Mouse (Mus musculus): Measurements from ENCODE around the gene Ascc2. TPM values are rescaled to one million over a fixed set of nuclear protein-coding genes. Genes with fewer than 3 reads are reported as not detected.

Ascc2 gene
- polyA plus RNA-seq (2011; ENCODE audit: insufficient read depth, insufficient read length, low read depth, missing spikeins) = 33.4 and 35.7 TPM in 2 replicates

GRCm38 (mm10) chr11:4637534-4638234 is at the start of gene Ascc2:
Ascc2 (plus strand) TSS chr11:4637747.
- Histone ChIP-seq H3K9ac (ENCODE audit: low read depth, poor library complexity, severe bottlenecking) (peak within 1 kb of the TSS; percentile 77), H3K36me3 (ENCODE audit: control insufficient read depth, insufficient read depth, low read length, poor library complexity, severe bottlenecking) (0 out of 2 replicates have a peak, but pooled peaks cover 2% of the 10 kb centered on the region), H3K27ac (ENCODE audit: insufficient read depth, low read length) (peak within 1 kb of the TSS; percentile 91), H3K27me3 (ENCODE audit: control insufficient read depth, insufficient read depth, low read length, poor library complexity, severe bottlenecking) (no peaks in the 10 kb centered on the region), H3K9me3 (replicated peaks; ENCODE audit: control insufficient read depth, insufficient read depth, low read length, poor library complexity, severe bottlenecking) (no peaks in the 10 kb centered on the region), H3K4me1 (ENCODE audit: control insufficient read depth, insufficient read depth, low read length) (peaks cover 1% of the 10 kb centered on the region), H3K4me3 (ENCODE audit: low read depth, low read length) (peak within 1 kb of the TSS; percentile 71)
- peak; percentile 75 for TF ChIP-seq POLR2A (IDR thresholded peaks at IDR 0.05; ENCODE audit: insufficient read depth, low read length)
- no peak for TF ChIP-seq CTCF (IDR thresholded peaks at IDR 0.05; ENCODE audit: low read depth, low read length)
- TF ChIP-seq EP300 (IDR thresholded peaks at IDR 0.05; ENCODE audit: insufficient read depth, low read depth, low read length) = 0 out of 2 replicates have a peak, but pooled peaks have one; percentile 44

GRCm38 (mm10) chr11:4591811-4592210 is 45.7 kb upstream of the Ascc2 start:
- Histone ChIP-seq H3K4me1 (ENCODE audit: control insufficient read depth, insufficient read depth, low read length) (no peaks in the 10 kb centered on the region), H3K9ac (ENCODE audit: low read depth, poor library complexity, severe bottlenecking) (no peak overlapping the region), H3K36me3 (ENCODE audit: control insufficient read depth, insufficient read depth, low read length, poor library complexity, severe bottlenecking) (no peaks in the 10 kb centered on the region), H3K27ac (ENCODE audit: insufficient read depth, low read length) (no peak overlapping the region), H3K9me3 (replicated peaks; ENCODE audit: control insufficient read depth, insufficient read depth, low read length, poor library complexity, severe bottlenecking) (no peaks in the 10 kb centered on the region), H3K27me3 (ENCODE audit: control insufficient read depth, insufficient read depth, low read length, poor library complexity, severe bottlenecking) (no peaks in the 10 kb centered on the region), H3K4me3 (ENCODE audit: low read depth, low read length) (no peak overlapping the region)
- TF ChIP-seq EP300 (IDR thresholded peaks at IDR 0.05; ENCODE audit: insufficient read depth, low read depth, low read length) (no peak), CTCF (IDR thresholded peaks at IDR 0.05; ENCODE audit: low read depth, low read length) (no peak), POLR2A (IDR thresholded peaks at IDR 0.05; ENCODE audit: insufficient read depth, low read length) (no peak)

- Histone ChIP-seq H3K4me3 (ENCODE audit: low read depth, low read length) (no peak overlapping the region), H3K4me1 (ENCODE audit: control insufficient read depth, insufficient read depth, low read length) (no peaks in the 10 kb centered on the region), H3K9ac (ENCODE audit: low read depth, poor library complexity, severe bottlenecking) (peak overlapping the region; percentile 99), H3K27me3 (ENCODE audit: control insufficient read depth, insufficient read depth, low read length, poor library complexity, severe bottlenecking) (no peaks in the 10 kb centered on the region), H3K36me3 (ENCODE audit: control insufficient read depth, insufficient read depth, low read length, poor library complexity, severe bottlenecking) (no peaks in the 10 kb centered on the region), H3K9me3 (replicated peaks; ENCODE audit: control insufficient read depth, insufficient read depth, low read length, poor library complexity, severe bottlenecking) (no peaks in the 10 kb centered on the region), H3K27ac (ENCODE audit: insufficient read depth, low read length) (no peak overlapping the region)
- no peak for TF ChIP-seq EP300 (IDR thresholded peaks at IDR 0.05; ENCODE audit: insufficient read depth, low read depth, low read length)
- no peak for TF ChIP-seq CTCF (IDR thresholded peaks at IDR 0.05; ENCODE audit: low read depth, low read length)
- TF ChIP-seq POLR2A (IDR thresholded peaks at IDR 0.05; ENCODE audit: insufficient read depth, low read length) = no peak
Measured at GRCm38 (mm10) chr11:4593491-4593848, 44.1 kb upstream of the Ascc2 start.

GRCm38 (mm10) chr11:4593849-4594607 is 43.5 kb upstream of the Ascc2 start:
- TF ChIP-seq POLR2A (IDR thresholded peaks at IDR 0.05; ENCODE audit: insufficient read depth, low read length) (no peak), CTCF (IDR thresholded peaks at IDR 0.05; ENCODE audit: low read depth, low read length) (no peak), EP300 (IDR thresholded peaks at IDR 0.05; ENCODE audit: insufficient read depth, low read depth, low read length) (no peak)

GRCm38 (mm10) chr11:4594608-4595500 is 42.7 kb upstream of the Ascc2 start, which contains the start of gene Mtmr3:
Mtmr3 (minus strand) TSS chr11:4594863.
- Histone ChIP-seq H3K36me3 (ENCODE audit: control insufficient read depth, insufficient read depth, low read length, poor library complexity, severe bottlenecking) (no peaks in the 10 kb centered on the region), H3K9ac (ENCODE audit: low read depth, poor library complexity, severe bottlenecking) (peak within 1 kb of the TSS; percentile 99), H3K9me3 (replicated peaks; ENCODE audit: control insufficient read depth, insufficient read depth, low read length, poor library complexity, severe bottlenecking) (no peaks in the 10 kb centered on the region), H3K27me3 (ENCODE audit: control insufficient read depth, insufficient read depth, low read length, poor library complexity, severe bottlenecking) (no peaks in the 10 kb centered on the region), H3K4me3 (ENCODE audit: low read depth, low read length) (peak within 1 kb of the TSS; percentile 84), H3K4me1 (ENCODE audit: control insufficient read depth, insufficient read depth, low read length) (no peaks in the 10 kb centered on the region), H3K27ac (ENCODE audit: insufficient read depth, low read length) (no peak within 1 kb of the TSS)
- TF ChIP-seq CTCF (IDR thresholded peaks at IDR 0.05; ENCODE audit: low read depth, low read length) = no peak
- 0 out of 2 replicates have a peak, but pooled peaks have one; percentile 55 for TF ChIP-seq EP300 (IDR thresholded peaks at IDR 0.05; ENCODE audit: insufficient read depth, low read depth, low read length)
- no peak for TF ChIP-seq POLR2A (IDR thresholded peaks at IDR 0.05; ENCODE audit: insufficient read depth, low read length)

More at GRCm38 (mm10) chr11:4593849-4594607, 43.5 kb upstream of the Ascc2 start:
- no peaks in the 10 kb centered on the region for H3K27me3 ChIP-seq (ENCODE audit: control insufficient read depth, insufficient read depth, low read length, poor library complexity, severe bottlenecking)
- no peak overlapping the region for H3K27ac ChIP-seq (ENCODE audit: insufficient read depth, low read length)
- H3K9me3 ChIP-seq (replicated peaks; ENCODE audit: control insufficient read depth, insufficient read depth, low read length, poor library complexity, severe bottlenecking) = no peaks in the 10 kb centered on the region
- H3K36me3 ChIP-seq (ENCODE audit: control insufficient read depth, insufficient read depth, low read length, poor library complexity, severe bottlenecking) = no peaks in the 10 kb centered on the region
- H3K4me1 ChIP-seq (ENCODE audit: control insufficient read depth, insufficient read depth, low read length) = no peaks in the 10 kb centered on the region
- H3K9ac ChIP-seq (ENCODE audit: low read depth, poor library complexity, severe bottlenecking) = peak overlapping the region; percentile 99
- peak overlapping the region; percentile 84 for H3K4me3 ChIP-seq (ENCODE audit: low read depth, low read length)

All from ES-Bruce4 (cell line).